Mouse (Mus musculus): ENCODE results near the gene Pde4c. TPM values are rescaled to one million over a fixed set of nuclear protein-coding genes. Genes with fewer than 3 reads are reported as not detected.
A peak's percentile ranks its signal among the peaks of the same experiment; 100 is the strongest.

Gene Pde4c
- total and polyA plus RNA-seq, 3 experiments = 2.3 to 6.5 (median 4.7) TPM

GRCm38 (mm10) chr8:70720739-70721138, 2.8 kb upstream of the Pde4c start:
- dilution Hi-C loops (cut with MboI; ENCODE audit: extremely low pct_ligation_motif_present, extremely low pct_unique_long_range_greater_than_20kb, low sequenced_read_pairs) = no loop called here

GRCm38 (mm10) chr8:70721601-70722000, 1.9 kb upstream of the Pde4c start:
- H3K79me2 ChIP-seq (replicated peaks; ENCODE audit: control insufficient read depth, extremely low read depth, insufficient read depth, poor library complexity, severe bottlenecking) = no peaks in the 10 kb centered on the region
- no peak for DNase-seq (ENCODE audit: extremely low read depth)
- in situ Hi-C loops (cut with MboI; ENCODE audit: low pct_ligation_motif_present, low pct_unique_long_range_greater_than_20kb, low sequenced_read_pairs) (no loop called here), dilution Hi-C loops (cut with MboI; ENCODE audit: extremely low pct_ligation_motif_present, extremely low pct_unique_long_range_greater_than_20kb, low sequenced_read_pairs) (no loop called here)
- H3K9ac ChIP-seq (ENCODE audit: insufficient read depth, low read depth) = no peak overlapping the region
- H3K27ac ChIP-seq (ENCODE audit: insufficient read depth, low read depth) = no peak overlapping the region
- H3K4me1 ChIP-seq (ENCODE audit: control insufficient read depth in 1 of 2, insufficient read depth in 2 of 2) = peaks cover 6 to 33% of the 10 kb centered on the region in 2 experiments
- no peak for TF ChIP-seq PAX5 (IDR thresholded peaks at IDR 0.05; ENCODE audit: low read length)
- TF ChIP-seq TBP (conservative IDR thresholded peaks at IDR 0.05; ENCODE audit: low read depth, low read length) = no peak
- TF ChIP-seq CTCF (conservative IDR thresholded peaks at IDR 0.05 in 1 of 2, IDR thresholded peaks at IDR 0.05 in 1 of 2; ENCODE audit: low read depth in 2 of 2, low read length in 2 of 2) = no peak
- no peak for TF ChIP-seq ZNF384 (IDR thresholded peaks at IDR 0.05; ENCODE audit: low read depth, low read length)
- no peak for TF ChIP-seq MEF2A (IDR thresholded peaks at IDR 0.05; ENCODE audit: borderline replicate concordance, low read depth, low read length)
- no peak for TF ChIP-seq SIN3A (IDR thresholded peaks at IDR 0.05; ENCODE audit: low read length)
- peaks cover 12% of the 10 kb centered on the region for H3K27me3 ChIP-seq (replicated peaks)
- H3K4me3 ChIP-seq (replicated peaks in 1 of 3; ENCODE audit: low read depth in 2 of 3, low read length in 2 of 3, poor library complexity in 1 of 3) = no peak overlapping the region
- no peaks in the 10 kb centered on the region for H3K36me3 ChIP-seq (replicated peaks in 1 of 2; ENCODE audit: control insufficient read depth in 1 of 2, insufficient read depth in 1 of 2, low read length in 1 of 2)
- H3K9me3 ChIP-seq (replicated peaks; ENCODE audit: low read length) = no peaks in the 10 kb centered on the region
- H3K4me2 ChIP-seq (ENCODE audit: insufficient read depth, low read depth, poor library complexity, severe bottlenecking) = no peak overlapping the region

More at GRCm38 (mm10) chr8:70720739-70721138, 2.8 kb upstream of the Pde4c start:
- in situ Hi-C loops (cut with MboI; ENCODE audit: low pct_ligation_motif_present, low pct_unique_long_range_greater_than_20kb, low sequenced_read_pairs) = no loop called here
- peaks cover 6 to 33% of the 10 kb centered on the region in 2 experiments for H3K4me1 ChIP-seq (ENCODE audit: control insufficient read depth in 1 of 2, insufficient read depth in 2 of 2)
- H3K9me3 ChIP-seq (replicated peaks; ENCODE audit: low read length) = no peaks in the 10 kb centered on the region
- H3K4me3 ChIP-seq (replicated peaks in 1 of 3; ENCODE audit: low read depth in 2 of 3, low read length in 2 of 3, poor library complexity in 1 of 3) = no peak overlapping the region
- TF ChIP-seq MAX (IDR thresholded peaks at IDR 0.05; ENCODE audit: low read length) (peak; percentile 39; the same call in 1 of the 2 replicates), MYC (IDR thresholded peaks at IDR 0.05; ENCODE audit: low read depth, low read length) (peak; percentile 69; the same call in 1 of the 2 replicates), SMC3 (IDR thresholded peaks at IDR 0.05; ENCODE audit: low read depth, low read length) (peak; percentile 99), CHD1 (IDR thresholded peaks at IDR 0.05; ENCODE audit: low read depth, low read length) (no peak), KAT2A (IDR thresholded peaks at IDR 0.05; ENCODE audit: insufficient replicate concordance, low read length) (no peak), JUN (IDR thresholded peaks at IDR 0.05; ENCODE audit: insufficient read depth, low read depth, low read length) (no peak), USF2 (conservative IDR thresholded peaks at IDR 0.05; ENCODE audit: low read depth, low read length) (no peak), RAD21 (IDR thresholded peaks at IDR 0.05; ENCODE audit: low read depth, low read length) (peak; percentile 95), ZC3H11A (IDR thresholded peaks at IDR 0.05; ENCODE audit: low read depth, low read length) (peak; percentile 96), BHLHE40 (IDR thresholded peaks at IDR 0.05; ENCODE audit: low read depth, low read length) (0 out of 2 replicates have a peak, but pooled peaks have one; percentile 25), CTCF (conservative IDR thresholded peaks at IDR 0.05 in 1 of 2, IDR thresholded peaks at IDR 0.05 in 1 of 2; ENCODE audit: low read depth in 2 of 2, low read length in 2 of 2) (peak; percentile 77 to 95)
- no peaks in the 10 kb centered on the region for H3K36me3 ChIP-seq (replicated peaks in 1 of 2; ENCODE audit: control insufficient read depth in 1 of 2, insufficient read depth in 1 of 2, low read length in 1 of 2)
- no peak overlapping the region for H3K9ac ChIP-seq (ENCODE audit: insufficient read depth, low read depth)
- no peaks in the 10 kb centered on the region for H3K79me2 ChIP-seq (replicated peaks; ENCODE audit: control insufficient read depth, extremely low read depth, insufficient read depth, poor library complexity, severe bottlenecking)
- H3K27ac ChIP-seq (ENCODE audit: insufficient read depth, low read depth) = no peak overlapping the region
- DNase-seq (ENCODE audit: extremely low read depth) = peak; percentile 73
- H3K4me2 ChIP-seq (ENCODE audit: insufficient read depth, low read depth, poor library complexity, severe bottlenecking) = no peak overlapping the region
- peaks cover 13% of the 10 kb centered on the region for H3K27me3 ChIP-seq (replicated peaks)

All from CH12.LX (cell line).